Mouse (Mus musculus) thymus, adult 2 months (tissue): ENCODE results near the gene Psmd11. TPM values are rescaled to one million over a fixed set of nuclear protein-coding genes. Genes with fewer than 3 reads are reported as not detected.
A peak's percentile ranks its signal among the peaks of the same experiment; 100 is the strongest.

Experiments used
- DNase-seq: peaks from one replicate; pipeline ENCODE4 v3.0.0; 2021
- H3K27ac ChIP-seq: fragments of 200-500 bp; 2 replicates; pipeline ENCODE4 v1.5.1; 2012; ENCODE audit warnings: low read length, control low read depth; ENCODE audit not compliant: control insufficient read depth, insufficient read depth
- H3K27me3 ChIP-seq: fragments of 200-500 bp; 2 replicates; pipeline ENCODE4 v1.6.1; 2012; ENCODE audit warnings: mild to moderate bottlenecking, low read length, moderate library complexity, mixed read lengths; ENCODE audit not compliant: control insufficient read depth, insufficient read depth
- H3K36me3 ChIP-seq: fragments of 200-500 bp; 2 replicates; pipeline ENCODE4 v1.6.1; 2012; ENCODE audit warnings: mild to moderate bottlenecking, low read length, moderate library complexity; ENCODE audit not compliant: control insufficient read depth, insufficient read depth
- H3K4me1 ChIP-seq: fragments of 200-500 bp; replicated peaks from 2 replicates; pipeline ENCODE4 v1.6.1; 2012; ENCODE audit warnings: low read length; ENCODE audit not compliant: control insufficient read depth, insufficient read depth
- H3K4me3 ChIP-seq: fragments of 200-500 bp; 2 replicates; pipeline ENCODE4 v1.5.1; 2012; ENCODE audit warnings: mild to moderate bottlenecking, low read length, control low read depth, moderate library complexity; ENCODE audit not compliant: control insufficient read depth, insufficient read depth
- CTCF ChIP-seq: fragments of 200-500 bp; IDR thresholded peaks from 2 replicates; pipeline ENCODE4 v1.5.1; 2012; ENCODE audit warnings: mild to moderate bottlenecking, control low read depth, low read length, moderate library complexity, borderline replicate concordance; ENCODE audit not compliant: control insufficient read depth, poor library complexity, insufficient read depth; ENCODE audit errors: extremely low read depth
- POLR2A ChIP-seq: fragments of 200-500 bp; IDR thresholded peaks from 2 replicates; pipeline ENCODE4 v1.6.1; 2012; ENCODE audit warnings: mild to moderate bottlenecking, low read length, control low read depth, moderate library complexity; ENCODE audit not compliant: control insufficient read depth, poor library complexity, insufficient read depth; ENCODE audit errors: extremely low read depth
- WGBS: fragments of 180-500 bp; shearing (Covaris S2); methylation state at CpG from one replicate; pipeline ENCODE4 v1.1.7; 2018; 5-methylcytosine and 5-hydroxymethylcytosine counted together
- polyA plus RNA-seq: library from polyadenylated mRNA; depleted of rRNA; stranded (reverse); fragments of >200 nt; gene quantifications from 2 replicates; pipeline ENCODE4 v1.2.3, GENCODE M21; 2012

Gene Psmd11
- polyA plus RNA-seq, 1 experiment: 71.7 TPM

DNA sequence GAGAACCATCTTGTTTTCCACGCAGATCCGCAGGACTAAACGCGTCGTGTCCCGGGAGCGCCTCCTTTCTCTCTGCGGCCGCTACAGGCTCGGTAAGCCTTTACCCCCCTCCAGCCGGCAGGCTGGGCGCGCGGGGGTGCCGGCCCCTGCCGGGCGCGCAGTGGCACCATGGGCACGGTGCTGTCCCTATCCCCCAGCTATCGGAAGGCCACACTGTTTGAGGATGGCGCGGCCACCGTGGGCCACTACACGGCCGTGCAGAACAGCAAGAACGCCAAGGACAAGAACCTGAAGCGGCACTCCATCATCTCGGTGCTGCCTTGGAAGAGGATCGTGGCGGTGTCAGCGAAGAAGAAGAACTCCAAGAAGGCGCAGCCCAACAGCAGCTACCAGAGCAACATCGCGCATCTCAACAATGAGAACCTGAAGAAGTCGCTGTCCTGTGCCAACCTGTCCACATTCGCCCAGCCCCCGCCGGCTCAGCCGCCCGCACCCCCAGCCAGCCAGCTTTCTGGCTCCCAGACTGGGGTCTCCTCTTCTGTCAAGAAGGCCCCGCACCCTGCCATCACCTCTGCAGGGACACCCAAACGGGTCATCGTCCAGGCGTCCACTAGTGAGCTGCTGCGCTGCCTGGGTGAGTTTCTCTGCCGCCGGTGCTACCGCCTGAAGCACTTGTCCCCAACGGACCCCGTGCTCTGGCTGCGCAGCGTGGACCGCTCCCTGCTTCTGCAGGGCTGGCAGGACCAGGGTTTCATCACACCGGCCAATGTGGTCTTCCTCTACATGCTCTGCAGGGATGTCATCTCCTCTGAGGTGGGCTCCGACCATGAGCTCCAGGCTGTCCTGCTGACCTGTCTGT is 49.2 kb downstream of the Psmd11 start:
- Histone ChIP-seq H3K36me3 (no peaks in the 10 kb centered on the region), H3K4me1 (peaks cover 22% of the 10 kb centered on the region), H3K4me3 (peak overlapping the region; percentile 61), H3K27me3 (no peaks in the 10 kb centered on the region), H3K27ac (no peak overlapping the region)
- no peak for TF ChIP-seq CTCF
- no peak for TF ChIP-seq POLR2A
- peak; percentile 25 for DNase-seq
- 28% methylated on average over 55 of the region's 55 CpGs for WGBS

DNA sequence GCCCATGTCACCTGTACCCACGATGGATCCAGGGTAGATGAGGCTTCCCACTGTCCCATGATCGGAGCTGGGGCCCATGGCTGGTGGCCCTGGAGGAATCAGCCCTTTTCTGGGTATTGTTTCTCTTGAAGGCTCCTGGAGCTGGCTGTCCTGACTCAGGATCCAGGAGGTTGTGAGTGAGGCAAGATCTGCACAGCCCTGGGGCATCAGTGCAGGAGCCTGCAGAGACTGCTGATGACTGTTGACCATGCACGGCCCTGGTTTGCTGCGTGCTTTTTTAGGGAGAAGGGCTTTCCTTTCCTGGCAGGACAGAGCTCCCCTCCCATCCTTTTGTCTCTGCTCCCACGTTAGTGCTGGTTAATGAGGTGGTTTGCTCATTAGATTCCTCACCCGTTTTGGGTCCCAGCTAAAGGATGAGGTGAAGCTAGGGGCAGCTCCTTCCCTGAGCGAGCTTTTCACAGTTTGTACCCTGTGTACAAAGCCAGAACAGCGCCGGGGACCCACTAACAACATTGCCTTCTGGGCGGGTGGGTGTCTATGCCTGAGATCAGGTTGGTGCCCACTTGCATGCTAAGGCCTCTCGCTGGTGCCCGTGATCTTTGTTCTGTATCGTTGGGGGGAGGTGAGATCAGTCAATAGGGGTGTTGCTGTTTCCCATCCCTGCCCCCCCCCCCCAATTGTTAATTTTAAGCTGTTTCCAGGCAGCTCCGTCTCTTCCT is 50.4 kb downstream of the Psmd11 start:
- H3K36me3 ChIP-seq: no peaks in the 10 kb centered on the region
- no peaks in the 10 kb centered on the region for H3K27me3 ChIP-seq
- H3K4me1 ChIP-seq: peaks cover 22% of the 10 kb centered on the region
- TF ChIP-seq POLR2A: no peak
- no peak for DNase-seq
- WGBS: 96% methylated on average over 14 of the region's 14 CpGs
- H3K27ac ChIP-seq: no peak overlapping the region
- no peak overlapping the region for H3K4me3 ChIP-seq

DNA sequence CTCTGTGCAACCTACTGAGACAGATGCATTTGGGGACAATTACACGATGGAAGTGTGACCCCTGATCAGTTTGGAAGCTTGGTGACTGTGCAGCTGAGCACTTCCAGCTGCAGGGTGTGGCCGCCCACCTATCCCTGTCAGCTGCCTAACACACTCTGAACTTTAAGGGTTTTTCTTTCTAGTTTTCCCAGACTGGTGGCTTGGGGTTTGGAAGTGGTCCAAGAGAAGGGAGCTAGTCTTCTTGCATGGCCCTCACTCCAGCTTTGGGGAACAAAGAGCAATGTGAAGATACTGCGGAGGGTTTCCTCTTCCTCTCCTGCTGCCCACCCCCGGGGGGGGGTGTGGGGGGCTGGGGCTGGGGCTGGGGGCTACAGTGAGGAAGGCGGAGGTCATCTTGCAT is 51.0 kb downstream of the Psmd11 start:
- Histone ChIP-seq H3K4me1 (peaks cover 22% of the 10 kb centered on the region), H3K27ac (no peak overlapping the region), H3K36me3 (no peaks in the 10 kb centered on the region), H3K4me3 (no peak overlapping the region), H3K27me3 (no peaks in the 10 kb centered on the region)
- TF ChIP-seq CTCF (no peak), POLR2A (no peak)
- 50% methylated on average over 5 of the region's 5 CpGs for WGBS
- DNase-seq: no peak

DNA sequence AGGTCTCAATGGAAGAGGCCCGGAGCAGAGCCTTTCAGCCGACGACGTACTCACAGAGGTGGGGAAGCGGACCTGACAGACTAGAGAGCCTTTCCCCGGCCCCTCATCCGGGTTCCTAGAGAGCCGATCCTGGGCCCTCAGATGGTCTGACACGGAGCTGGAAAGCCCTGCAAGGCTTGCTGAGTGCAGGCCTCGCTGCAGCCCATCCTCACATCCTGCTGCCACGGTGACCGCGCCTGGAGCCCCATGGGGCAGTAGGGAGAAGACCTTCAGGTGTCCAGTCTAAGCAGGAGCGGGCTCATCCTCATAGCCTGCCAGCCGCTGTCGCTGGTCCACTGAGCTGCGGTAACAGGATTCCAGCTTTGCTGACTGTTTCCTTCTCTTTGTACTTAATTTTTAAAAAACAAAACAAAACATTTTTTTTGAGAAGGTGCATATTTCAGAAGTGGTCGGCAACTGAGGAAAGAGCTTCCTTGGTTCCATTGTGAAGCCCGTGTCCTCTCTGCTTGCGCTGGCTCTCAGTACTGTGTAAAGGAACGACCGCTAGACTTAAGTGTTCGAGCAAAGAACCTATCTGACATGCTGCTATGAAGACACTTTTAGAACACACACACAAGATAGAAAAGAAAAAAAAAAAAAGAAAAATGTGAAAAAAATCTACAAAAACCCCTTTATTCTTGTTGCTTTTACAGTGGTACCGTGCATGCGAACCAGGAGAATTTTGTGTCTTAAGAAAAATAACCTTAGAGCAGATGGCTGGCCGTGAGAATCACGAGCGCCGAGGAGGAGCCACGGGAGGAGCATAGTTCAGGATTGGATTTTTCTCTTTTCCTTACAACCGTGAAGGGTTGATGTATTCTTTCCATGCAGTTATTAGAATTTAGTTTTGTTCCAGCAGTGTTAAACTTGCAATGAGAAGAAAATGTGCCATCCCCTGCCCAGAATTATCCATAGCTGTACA is 51.8 kb downstream of the Psmd11 start:
- Histone ChIP-seq H3K4me3 (no peak overlapping the region), H3K27me3 (no peaks in the 10 kb centered on the region), H3K27ac (no peak overlapping the region), H3K4me1 (peaks cover 22% of the 10 kb centered on the region), H3K36me3 (no peaks in the 10 kb centered on the region)
- WGBS: 94% methylated on average over 31 of the region's 31 CpGs
- DNase-seq: no peak
- TF ChIP-seq POLR2A (no peak), CTCF (no peak)

DNA sequence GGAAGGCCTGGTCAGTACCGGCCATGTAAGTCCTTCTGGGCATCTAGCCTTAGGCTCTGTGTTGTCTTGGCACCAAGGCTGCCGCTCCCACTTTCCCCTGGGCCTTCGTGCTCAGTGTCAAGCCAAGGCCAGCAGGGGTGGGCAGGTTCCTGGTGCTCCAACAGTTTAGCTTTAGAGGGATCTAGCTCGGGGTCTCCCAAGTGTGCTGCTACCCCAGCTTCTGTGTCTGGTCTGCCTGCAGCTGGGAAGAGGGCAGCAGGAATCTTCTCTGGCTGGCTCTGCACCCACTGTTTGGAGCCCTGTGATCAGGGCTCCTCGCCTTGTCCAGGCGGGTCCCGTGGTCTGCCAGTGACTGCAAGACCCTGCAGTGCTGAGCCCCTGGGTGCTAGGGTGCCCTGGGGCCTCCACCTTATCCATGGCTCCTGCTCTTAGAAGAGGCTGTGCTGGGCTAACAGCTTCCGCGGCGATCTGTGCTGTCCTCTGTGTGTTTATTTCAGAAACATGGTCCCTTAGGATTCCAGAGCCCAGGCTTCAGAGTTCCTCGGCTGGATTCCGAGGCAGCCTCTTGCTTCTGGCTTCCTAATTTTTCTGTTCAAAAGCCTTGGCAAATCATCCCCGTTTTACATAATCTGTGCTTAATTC is 53.1 kb downstream of the Psmd11 start:
- no peak for DNase-seq
- Histone ChIP-seq H3K36me3 (no peaks in the 10 kb centered on the region), H3K27ac (no peak overlapping the region), H3K27me3 (no peaks in the 10 kb centered on the region), H3K4me1 (peaks cover 22% of the 10 kb centered on the region), H3K4me3 (no peak overlapping the region)
- 95% methylated on average over 13 of the region's 13 CpGs for WGBS
- no peak for TF ChIP-seq CTCF
- TF ChIP-seq POLR2A: no peak

DNA sequence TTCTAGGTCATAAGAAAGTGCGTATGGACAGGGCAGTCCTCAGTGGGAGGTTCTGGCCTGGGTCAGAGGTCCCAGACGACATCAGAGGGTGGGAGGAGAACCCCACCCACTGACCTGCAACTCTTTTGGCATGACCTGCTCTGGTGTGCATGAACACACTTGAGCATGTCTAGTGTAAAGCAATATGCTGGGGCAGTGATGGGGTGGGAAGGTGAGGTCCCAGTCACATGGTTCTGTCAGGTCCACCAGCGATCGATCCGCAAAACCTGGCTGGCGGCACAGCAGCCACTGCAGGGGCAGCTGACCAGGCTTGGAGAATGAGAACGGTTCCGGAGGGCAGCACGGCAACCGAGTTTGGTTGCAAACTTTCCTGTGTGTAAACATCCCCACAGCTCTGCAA is 53.9 kb downstream of the Psmd11 start:
- no peak overlapping the region for H3K27ac ChIP-seq
- WGBS: 94% methylated on average over 10 of the region's 10 CpGs
- no peak for DNase-seq
- peaks cover 26% of the 10 kb centered on the region for H3K4me1 ChIP-seq
- H3K4me3 ChIP-seq: no peak overlapping the region
- TF ChIP-seq POLR2A (no peak), CTCF (no peak)
- no peaks in the 10 kb centered on the region for H3K36me3 ChIP-seq
- H3K27me3 ChIP-seq: no peaks in the 10 kb centered on the region
